Mouse (Mus musculus) liver, embryonic 16.5 days (tissue): ENCODE measurements at regions not wholly inside any gene's neighbourhood (a gene's known extent, or its start where the extent isn't known, plus 50 kb on each side); places are given as distances from the start of the nearest gene placed in this dataset.
A peak's percentile ranks its signal among the peaks of the same experiment; 100 is the strongest.

Experiments used
- ATAC-seq: fragments of 200-750 bp; cut with Nextera tagmentation; 2 replicates; pipeline ENCODE4 v1.8.0; 2017; ENCODE audit warnings: low read depth, mild to moderate bottlenecking, moderate number of reproducible peaks, moderate library complexity
- H3K27ac ChIP-seq: fragments of 300-500 bp; sonication (generic); 2 replicates; pipeline ENCODE4 v1.5.1; 2014; ENCODE audit warnings: mild to moderate bottlenecking, low read length
- H3K27me3 ChIP-seq: fragments of 300-500 bp; sonication (generic); 2 replicates; pipeline ENCODE4 v1.6.1; 2014; ENCODE audit warnings: low read depth, low read length, mixed read lengths; ENCODE audit not compliant: control insufficient read depth, insufficient read depth
- H3K36me3 ChIP-seq: fragments of 300-500 bp; sonication (generic); 2 replicates; pipeline ENCODE4 v1.6.1; 2014; ENCODE audit warnings: mild to moderate bottlenecking; ENCODE audit not compliant: control insufficient read depth, insufficient read depth
- H3K4me1 ChIP-seq: fragments of 300-500 bp; sonication (generic); 2 replicates; pipeline ENCODE4 v1.6.1; 2014; ENCODE audit warnings: low read depth, low read length, mixed read lengths; ENCODE audit not compliant: control insufficient read depth
- H3K4me2 ChIP-seq: fragments of 300-500 bp; sonication (generic); 2 replicates; pipeline ENCODE4 v1.6.1; 2014; ENCODE audit warnings: low read depth, low read length, mixed read lengths
- H3K4me3 ChIP-seq: fragments of 300-500 bp; sonication (generic); 2 replicates; pipeline ENCODE4 v1.5.1; 2014; ENCODE audit warnings: low read depth, mild to moderate bottlenecking, low read length
- H3K9ac ChIP-seq: fragments of 300-500 bp; sonication (generic); 2 replicates; pipeline ENCODE4 v1.6.1; 2014; ENCODE audit warnings: low read depth, low read length
- H3K9me3 ChIP-seq: fragments of 300-500 bp; sonication (generic); replicated peaks from 2 replicates; pipeline ENCODE4 v1.6.1; 2016; ENCODE audit warnings: low read length; ENCODE audit not compliant: control insufficient read depth
- WGBS: fragments of 180-500 bp; shearing (Covaris S2); extraction: QIAGEN DNeasy Blood & Tissue Kit; methylation state at CpG from one replicate; pipeline ENCODE4 v1.1.7; 2014; ENCODE audit not compliant: insufficient replicate concordance; 5-methylcytosine and 5-hydroxymethylcytosine counted together

DNA sequence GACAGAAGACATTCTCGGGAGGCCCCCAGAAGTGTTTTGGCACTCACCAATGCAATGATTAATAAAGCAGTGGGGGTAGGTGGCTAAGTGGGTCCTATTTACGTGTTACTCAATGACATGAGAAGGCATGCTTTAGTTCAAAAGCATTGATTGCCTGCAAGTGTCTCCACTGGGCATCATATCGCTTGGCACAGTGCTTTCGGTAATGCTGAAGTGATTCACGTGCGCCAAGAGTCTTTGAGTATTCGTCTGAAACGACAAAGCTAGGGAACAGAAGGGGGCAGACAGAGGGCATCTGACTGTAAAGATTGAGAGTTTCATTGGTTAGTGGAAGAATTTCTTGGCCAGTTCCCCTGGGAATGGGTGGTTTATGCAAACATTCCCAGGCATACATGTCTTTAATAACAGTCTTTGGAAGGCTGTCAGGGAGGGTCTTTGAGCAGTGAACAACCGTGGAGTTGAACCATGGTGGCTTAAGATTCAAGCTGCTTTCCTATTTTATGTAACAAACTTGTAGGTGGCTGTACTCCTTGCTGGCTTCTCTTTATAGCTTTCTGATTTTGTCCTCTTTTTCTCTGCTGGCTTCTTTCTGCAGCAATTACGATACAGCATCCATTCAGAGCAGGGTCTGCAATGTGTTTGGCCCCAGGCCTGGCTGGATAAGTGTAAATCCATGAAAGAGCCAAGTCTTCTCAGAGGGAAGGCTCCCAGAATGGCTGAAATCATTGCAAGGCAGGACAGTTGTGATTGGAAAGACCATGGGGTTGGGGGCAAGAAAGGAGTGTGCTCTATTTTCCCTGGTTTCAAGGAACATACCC is 62.2 kb upstream of the Ltbp1 start:
- H3K4me2 ChIP-seq: no peak overlapping the region
- 72% methylated on average over 10 of the region's 10 CpGs for WGBS
- no peaks in the 10 kb centered on the region for H3K27me3 ChIP-seq
- H3K9me3 ChIP-seq: no peaks in the 10 kb centered on the region
- H3K36me3 ChIP-seq: no peaks in the 10 kb centered on the region
- no peak overlapping the region for H3K27ac ChIP-seq
- no peak overlapping the region for H3K4me3 ChIP-seq
- H3K4me1 ChIP-seq: no peaks in the 10 kb centered on the region
- no peak for ATAC-seq
- no peak overlapping the region for H3K9ac ChIP-seq

DNA sequence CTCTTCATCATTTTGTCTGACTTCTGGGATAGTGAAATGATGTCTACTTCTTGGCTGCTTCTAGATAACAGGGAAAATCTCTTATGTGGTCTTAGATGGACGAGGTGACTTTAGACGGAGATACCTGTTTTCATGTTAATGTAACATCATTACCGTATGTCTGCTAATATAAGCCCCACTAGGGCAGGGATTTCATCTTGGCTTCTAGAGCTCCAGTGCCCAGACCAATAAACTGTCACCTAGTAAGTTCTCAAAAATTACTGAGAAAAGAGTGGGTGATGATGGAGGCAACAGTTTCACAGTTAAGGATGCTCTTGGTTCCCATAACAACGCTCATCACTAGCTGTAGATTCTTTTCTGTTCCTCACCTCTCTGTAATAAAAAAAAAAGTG is 61.6 kb upstream of the Ltbp1 start:
- H3K36me3 ChIP-seq: no peaks in the 10 kb centered on the region
- H3K27me3 ChIP-seq: no peaks in the 10 kb centered on the region
- WGBS: 34% methylated on average over 4 of the region's 4 CpGs
- ATAC-seq: no peak
- H3K9ac ChIP-seq: no peak overlapping the region
- no peaks in the 10 kb centered on the region for H3K4me1 ChIP-seq
- H3K4me3 ChIP-seq: no peak overlapping the region
- no peak overlapping the region for H3K4me2 ChIP-seq
- no peak overlapping the region for H3K27ac ChIP-seq
- H3K9me3 ChIP-seq: no peaks in the 10 kb centered on the region

DNA sequence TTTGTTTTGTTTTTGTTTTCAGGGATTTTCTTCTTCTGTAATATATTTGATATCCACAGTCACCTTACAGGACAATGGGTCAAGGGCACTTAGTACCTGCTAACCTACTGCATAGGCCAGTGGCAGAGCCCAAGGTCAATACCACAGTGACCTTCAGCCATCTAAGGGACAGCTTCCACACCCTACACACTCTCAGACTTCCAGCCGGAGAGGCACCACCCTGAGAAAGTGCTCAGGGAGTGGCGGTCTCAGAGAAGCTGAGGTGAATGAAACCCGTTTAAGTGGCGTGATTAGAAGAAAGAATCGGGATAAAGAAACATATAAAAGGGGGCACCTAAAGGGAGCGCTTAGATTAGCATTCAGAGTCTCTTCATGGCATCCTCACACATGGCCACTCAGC is 60.2 kb upstream of the Ltbp1 start:
- 66% methylated on average over 6 of the region's 6 CpGs for WGBS
- ATAC-seq: no peak
- Histone ChIP-seq H3K27ac (no peak overlapping the region), H3K4me3 (no peak overlapping the region), H3K4me1 (no peaks in the 10 kb centered on the region), H3K27me3 (no peaks in the 10 kb centered on the region), H3K9me3 (no peaks in the 10 kb centered on the region), H3K36me3 (no peaks in the 10 kb centered on the region), H3K4me2 (no peak overlapping the region), H3K9ac (no peak overlapping the region)

DNA sequence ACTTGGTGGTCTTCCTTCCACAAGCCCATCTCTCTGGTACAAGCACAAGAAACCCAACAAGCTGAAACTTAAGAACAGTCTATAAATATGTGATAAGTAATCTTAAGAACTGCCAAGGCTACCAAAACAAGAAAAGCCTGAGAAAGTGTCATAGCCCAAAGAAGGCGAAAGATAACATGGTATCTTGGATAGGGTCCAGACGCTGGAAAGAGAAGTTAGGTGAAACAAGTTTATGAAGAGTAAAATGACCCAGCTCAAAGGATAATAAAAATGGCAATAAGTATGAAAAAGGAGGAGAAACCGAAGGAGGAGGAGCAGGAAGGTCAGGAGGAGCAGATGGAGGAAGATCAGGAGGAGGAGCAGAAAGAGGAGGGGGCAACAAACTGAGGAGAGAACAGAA is 56.9 kb upstream of the Ltbp1 start:
- H3K9me3 ChIP-seq: no peaks in the 10 kb centered on the region
- 53% methylated on average over 3 of the region's 3 CpGs for WGBS
- no peak overlapping the region for H3K9ac ChIP-seq
- no peaks in the 10 kb centered on the region for H3K36me3 ChIP-seq
- H3K4me3 ChIP-seq: no peak overlapping the region
- H3K27ac ChIP-seq: no peak overlapping the region
- H3K4me2 ChIP-seq: no peak overlapping the region
- no peaks in the 10 kb centered on the region for H3K27me3 ChIP-seq
- H3K4me1 ChIP-seq: no peaks in the 10 kb centered on the region
- no peak for ATAC-seq

DNA sequence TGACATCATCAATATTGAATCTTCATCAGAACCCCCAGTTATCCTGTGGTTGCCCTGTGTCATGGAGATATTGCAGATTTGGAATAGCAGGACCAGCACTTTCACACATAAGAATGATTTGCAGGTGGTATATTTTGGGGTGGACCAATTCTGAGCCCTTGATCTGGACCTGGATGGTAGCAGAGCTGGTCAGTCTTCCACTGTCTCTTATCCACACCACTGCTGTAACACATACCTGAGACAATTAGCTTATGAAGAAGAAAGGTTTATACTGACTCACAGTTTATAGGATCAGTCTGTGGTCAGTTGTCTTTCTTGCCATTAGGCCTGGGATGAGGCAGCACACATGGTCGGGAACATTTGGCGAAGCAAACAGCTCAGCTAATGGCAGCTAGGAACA is 55.1 kb upstream of the Ltbp1 start:
- Histone ChIP-seq H3K4me2 (no peak overlapping the region), H3K27ac (no peak overlapping the region), H3K4me3 (no peak overlapping the region), H3K36me3 (no peaks in the 10 kb centered on the region), H3K27me3 (no peaks in the 10 kb centered on the region), H3K4me1 (no peaks in the 10 kb centered on the region), H3K9me3 (no peaks in the 10 kb centered on the region), H3K9ac (no peak overlapping the region)
- WGBS: 93% methylated on average over 2 of the region's 2 CpGs
- no peak for ATAC-seq

DNA sequence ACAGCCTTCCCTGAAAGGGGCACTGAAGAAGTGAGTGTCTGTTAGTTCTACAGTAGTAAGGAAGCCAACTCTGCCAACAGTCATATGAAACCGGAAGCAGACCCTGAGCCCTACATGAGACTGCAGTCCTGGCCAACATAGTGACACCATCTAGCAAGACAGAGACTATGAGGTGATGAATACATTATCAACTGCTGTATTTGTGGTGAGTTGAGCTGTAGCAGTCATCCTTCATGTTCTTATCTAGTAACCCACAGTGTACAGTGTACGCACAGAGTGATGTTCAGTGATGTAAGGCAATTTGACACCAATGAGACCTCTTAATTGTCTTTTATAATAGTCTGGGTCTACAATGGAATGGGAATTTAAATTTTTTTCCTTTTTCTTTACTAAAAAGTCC is 50.4 kb upstream of the Ltbp1 start:
- Histone ChIP-seq H3K27ac (no peak overlapping the region), H3K4me1 (no peaks in the 10 kb centered on the region), H3K4me3 (no peak overlapping the region), H3K36me3 (no peaks in the 10 kb centered on the region), H3K4me2 (no peak overlapping the region), H3K9me3 (no peaks in the 10 kb centered on the region), H3K9ac (no peak overlapping the region), H3K27me3 (no peaks in the 10 kb centered on the region)
- WGBS: 32% methylated on average over 2 of the region's 2 CpGs
- ATAC-seq: peak; percentile 51; the same call in 1 of the 2 replicates
